Comparison of ENCODE assay signal across 28 mouse cellular contexts in genomic region chr3:30847413-30847812, GRCm38 (mm10). TPM values are rescaled to one million over a fixed set of nuclear protein-coding genes. Genes with fewer than 3 reads are reported as not detected.
DNase-seq lines count a peak whose midpoint lies in the region; ATAC-seq and TF ChIP-seq lines count a peak whose summit lies in the region.
"Had no signal": no experiment of that assay in that cellular context is flagged by ENCODE, and none has a peak within 500 bp of the region (broad histone marks: within the 10 kb centered on the region; RNA-seq: fewer than 3 reads in every experiment).

No protein-coding gene starts in this region.

- no peak overlapping the region for H3K9ac ChIP-seq in liver, postnatal 0 days (replicated peaks)
- H3K9ac ChIP-seq in liver, embryonic 12.5 days: no peak overlapping the region
- no peak overlapping the region for H3K9ac ChIP-seq in intestine, embryonic 16.5 days (ENCODE audit: low read depth, low read length)
- H3K9ac ChIP-seq: embryonic facial prominence, embryonic 13.5 days; forebrain, embryonic 12.5 days; forebrain, embryonic 15.5 days; hindbrain, embryonic 13.5 days had no signal

- no peaks in the 10 kb centered on the region for H3K36me3 ChIP-seq in kidney, adult 2 months (ENCODE audit: control insufficient read depth, insufficient read depth, low read length)
- H3K36me3 ChIP-seq in liver, postnatal 0 days (replicated peaks; ENCODE audit: insufficient read depth, low read length): no peaks in the 10 kb centered on the region
- H3K36me3 ChIP-seq in liver, embryonic 12.5 days: no peaks in the 10 kb centered on the region
- H3K36me3 ChIP-seq in intestine, embryonic 16.5 days (ENCODE audit: control insufficient read depth, insufficient read depth, low read length): no peaks in the 10 kb centered on the region
- H3K36me3 ChIP-seq: embryonic facial prominence, embryonic 10.5 days; embryonic facial prominence, embryonic 13.5 days; forebrain, embryonic 12.5 days; forebrain, embryonic 15.5 days; G1E; hindbrain, embryonic 10.5 days; hindbrain, embryonic 13.5 days had no signal

- peaks cover 16% of the 10 kb centered on the region; the same call in 1 of the 2 replicates for H3K4me1 ChIP-seq in kidney, adult 2 months (ENCODE audit: control insufficient read depth, insufficient read depth, low read length)
- no peaks in the 10 kb centered on the region for H3K4me1 ChIP-seq in liver, postnatal 0 days (ENCODE audit: insufficient read depth)
- H3K4me1 ChIP-seq in liver, embryonic 12.5 days: no peaks in the 10 kb centered on the region
- no peaks in the 10 kb centered on the region for H3K4me1 ChIP-seq in intestine, embryonic 16.5 days (ENCODE audit: control insufficient read depth, insufficient read depth, low read length)
- H3K4me1 ChIP-seq: embryonic facial prominence, embryonic 10.5 days; embryonic facial prominence, embryonic 13.5 days; forebrain, embryonic 12.5 days; forebrain, embryonic 15.5 days; hindbrain, embryonic 10.5 days; hindbrain, embryonic 13.5 days had no signal

- H3K4me3 ChIP-seq in kidney, adult 2 months (ENCODE audit: insufficient read depth, low read depth, low read length): no peak overlapping the region
- no peak overlapping the region for H3K4me3 ChIP-seq in liver, postnatal 0 days (ENCODE audit: low read depth, low read length)
- no peak overlapping the region for H3K4me3 ChIP-seq in liver, embryonic 12.5 days
- H3K4me3 ChIP-seq in intestine, embryonic 16.5 days (ENCODE audit: low read length): no peak overlapping the region
- H3K4me3 ChIP-seq: embryonic facial prominence, embryonic 10.5 days; embryonic facial prominence, embryonic 13.5 days; erythroblast, embryonic 14.5 days; forebrain, embryonic 12.5 days; forebrain, embryonic 15.5 days; heart, adult 2 months; hindbrain, embryonic 10.5 days; hindbrain, embryonic 13.5 days had no signal

- 0 out of 2 replicates have a peak overlapping the region, but pooled peaks have one; percentile 16 for H3K27ac ChIP-seq in kidney, adult 2 months (ENCODE audit: insufficient read depth, low read depth, low read length)
- H3K27ac ChIP-seq in liver, postnatal 0 days (ENCODE audit: low read depth): no peak overlapping the region
- no peak overlapping the region for H3K27ac ChIP-seq in liver, embryonic 12.5 days
- no peak overlapping the region for H3K27ac ChIP-seq in intestine, embryonic 16.5 days (ENCODE audit: low read length)
- H3K27ac ChIP-seq: embryonic facial prominence, embryonic 10.5 days; embryonic facial prominence, embryonic 13.5 days; forebrain, embryonic 12.5 days; forebrain, embryonic 15.5 days; heart, adult 2 months; hindbrain, embryonic 10.5 days; hindbrain, embryonic 13.5 days; hindbrain, postnatal 0 days had no signal

- 42% methylated on average over 1 of the region's 1 CpGs for WGBS in kidney, adult 2 months
- WGBS in liver, postnatal 0 days (ENCODE audit: insufficient replicate concordance): 59% methylated on average over 1 of the region's 1 CpGs
- 53% methylated on average over 1 of the region's 1 CpGs for WGBS in liver, embryonic 12.5 days (ENCODE audit: insufficient replicate concordance)
- WGBS in intestine, embryonic 16.5 days: 45% methylated on average over 1 of the region's 1 CpGs

- ATAC-seq in liver, postnatal 0 days: peak; percentile 75
- ATAC-seq in liver, embryonic 12.5 days: no peak
- peak; percentile 87 for ATAC-seq in intestine, embryonic 16.5 days
- no peak for ATAC-seq in cerebellum, adult (ENCODE audit: insufficient number of reproducible peaks, low FRiP score, low TSS enrichment)
- ATAC-seq: forebrain, embryonic 15.5 days; hindbrain, postnatal 0 days had no signal

- H3K9me3 ChIP-seq in liver, postnatal 0 days (ENCODE audit: low read length): no peaks in the 10 kb centered on the region
- no peaks in the 10 kb centered on the region for H3K9me3 ChIP-seq in liver, embryonic 12.5 days (replicated peaks)
- H3K9me3 ChIP-seq in intestine, embryonic 16.5 days (ENCODE audit: control insufficient read depth, low read length): no peaks in the 10 kb centered on the region
- H3K9me3 ChIP-seq: embryonic facial prominence, embryonic 10.5 days; embryonic facial prominence, embryonic 13.5 days; forebrain, embryonic 12.5 days; forebrain, embryonic 15.5 days; G1E; hindbrain, embryonic 10.5 days; hindbrain, embryonic 13.5 days had no signal

- no peaks in the 10 kb centered on the region for H3K27me3 ChIP-seq in kidney, adult 2 months (replicated peaks; ENCODE audit: control insufficient read depth, insufficient read depth, low read length)
- H3K27me3 ChIP-seq in liver, postnatal 0 days (ENCODE audit: insufficient read depth, low read length): no peaks in the 10 kb centered on the region
- peaks cover 7% of the 10 kb centered on the region; the same call in 1 of the 2 replicates for H3K27me3 ChIP-seq in liver, embryonic 12.5 days (replicated peaks)
- H3K27me3 ChIP-seq in intestine, embryonic 16.5 days (replicated peaks; ENCODE audit: control insufficient read depth, insufficient read depth, low read length): no peaks in the 10 kb centered on the region
- H3K27me3 ChIP-seq: embryonic facial prominence, embryonic 13.5 days; forebrain, embryonic 12.5 days; forebrain, embryonic 15.5 days; hindbrain, embryonic 13.5 days had no signal

- no peak overlapping the region for H3K4me2 ChIP-seq in liver, postnatal 0 days (ENCODE audit: low read depth, low read length)
- H3K4me2 ChIP-seq in liver, embryonic 12.5 days: no peak overlapping the region
- H3K4me2 ChIP-seq in intestine, embryonic 16.5 days (ENCODE audit: low read depth, low read length): no peak overlapping the region
- H3K4me2 ChIP-seq: embryonic facial prominence, embryonic 13.5 days; forebrain, embryonic 12.5 days; forebrain, embryonic 15.5 days; heart, embryonic 11.5 days; hindbrain, embryonic 13.5 days had no signal

- no peak for TF ChIP-seq EP300 in liver, postnatal 0 days (IDR thresholded peaks at IDR 0.05; ENCODE audit: low read depth)

- DNase-seq in kidney, adult 2 months: peak; percentile 56
- no peak for DNase-seq in kidney, postnatal 4 days
- no peak for DNase-seq in liver, postnatal 0 days
- DNase-seq in right cerebral cortex, adult 18-20 months: no peak
- DNase-seq: adrenal gland, adult 2 months; adrenal gland, postnatal 14 days; B cell, adult 2 months; cerebellum, adult 11-12 months; cerebellum, adult 8-10 months; cerebellum, postnatal 10 days; cerebellum, postnatal 36 days; embryo, embryonic 11 days; gastrocnemius, postnatal 25 days; heart, adult 2 months; heart, postnatal 36 days had no signal

- no peak for TF ChIP-seq CTCF in kidney, adult 2 months (conservative IDR thresholded peaks at IDR 0.05; ENCODE audit: insufficient read depth, insufficient read length, low read depth, low read length)
- no peak for TF ChIP-seq CTCF in liver, postnatal 0 days (IDR thresholded peaks at IDR 0.05; ENCODE audit: low read depth)

- TF ChIP-seq POLR2A in kidney, adult 2 months (IDR thresholded peaks at IDR 0.05; ENCODE audit: low read depth, low read length): no peak

RNA-seq across cellular contexts. Expression of gene Gpr160, which starts 8.3 kb away (rescaled TPM):
- 38.3 and 40.1 TPM in 2 replicates for polyA plus RNA-seq in kidney, adult 2 months (2012; rRNA removed)
- 5.4 and 5.9 TPM in 2 replicates for polyA plus RNA-seq in liver, postnatal 0 days (2015; fragmentation: Nextera tagmentation; extraction: Ambion mirVana)
- polyA plus RNA-seq in liver, embryonic 12.5 days (2016; fragmentation: Nextera tagmentation; extraction: Ambion mirVana): 1.5 and 2.7 TPM in 2 replicates
- polyA plus RNA-seq in intestine, embryonic 16.5 days (2015; fragmentation: Nextera tagmentation; extraction: Ambion mirVana): 12.0 and 12.8 TPM in 2 replicates
- polyA plus RNA-seq: G1E had no signal

RNA-seq across cellular contexts. Expression of gene Sec62, which starts 54.7 kb away (rescaled TPM):
- polyA plus RNA-seq in kidney, adult 2 months (2012; rRNA removed): 40.0 and 52.0 TPM in 2 replicates
- 90.8 and 102 TPM in 2 replicates for polyA plus RNA-seq in liver, postnatal 0 days (2015; fragmentation: Nextera tagmentation; extraction: Ambion mirVana)
- polyA plus RNA-seq in liver, embryonic 12.5 days (2016; fragmentation: Nextera tagmentation; extraction: Ambion mirVana): 60.5 and 65.5 TPM in 2 replicates
- 56.4 and 60.1 TPM in 2 replicates for polyA plus RNA-seq in intestine, embryonic 16.5 days (2015; fragmentation: Nextera tagmentation; extraction: Ambion mirVana)

Comparison
In these comparisons a context has a peak if more than half of its experiments do, and no peak if none do; other contexts are left out.
1. ATAC-seq: peak in liver, postnatal 0 days (single experiment) and intestine, embryonic 16.5 days (single experiment); none in liver, embryonic 12.5 days (single experiment) and cerebellum, adult (single experiment).